Mouse (Mus musculus) thymus, postnatal 4 days (tissue): ENCODE data around the gene Rcor1.

Experiments used
- DNase-seq: peaks from one replicate; pipeline ENCODE4 v3.0.0; 2021

The Rcor1 gene

GRCm38 (mm10) chr12:111071477-111072152 lies 32.5 kb downstream of the Rcor1 start:
- DNase-seq = peak; percentile 86

- no peak for DNase-seq
Observed at GRCm38 (mm10) chr12:111076385-111076965, 37.3 kb downstream of the Rcor1 start.

DNA sequence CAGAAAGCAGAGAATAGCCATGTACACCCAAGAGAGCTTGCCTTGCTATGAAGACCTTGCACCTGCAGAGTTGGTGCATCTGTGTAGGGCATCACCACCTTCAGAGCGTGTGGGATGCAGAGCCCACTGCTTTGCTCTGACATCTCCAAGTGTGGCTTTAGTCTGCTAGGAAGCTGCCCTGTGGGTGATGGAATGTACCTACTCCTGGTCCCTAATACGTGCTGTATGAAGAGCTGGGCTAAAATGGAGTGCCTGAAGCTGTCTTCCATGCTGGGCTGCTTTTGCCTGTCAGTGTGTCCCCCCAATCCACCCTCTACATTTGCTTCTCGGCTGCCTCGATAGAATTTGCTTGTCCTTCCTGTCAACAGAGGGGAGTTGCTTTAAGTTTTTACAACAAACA lies 46.4 kb downstream of the Rcor1 start:
- no peak for DNase-seq

DNA sequence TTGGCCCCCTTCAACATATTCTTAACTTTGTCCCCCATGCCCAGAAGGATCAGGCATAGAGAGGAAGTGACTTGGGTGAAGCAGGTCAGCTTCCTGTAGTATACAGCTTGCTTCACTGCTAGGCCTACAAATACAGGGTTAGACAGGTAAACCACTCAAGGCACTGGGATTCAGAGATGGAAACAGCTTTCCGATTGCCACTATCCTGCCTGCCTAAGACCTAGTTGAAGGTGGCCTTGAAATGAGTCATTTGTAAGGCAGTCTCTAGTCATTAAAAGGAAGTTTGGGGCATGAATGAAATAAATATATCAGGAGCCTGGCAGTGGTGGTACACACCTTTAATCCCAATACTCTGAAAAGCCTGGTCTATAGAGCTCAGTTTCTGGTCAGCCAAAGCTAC lies 47.9 kb downstream of the Rcor1 start:
- no peak for DNase-seq

DNA sequence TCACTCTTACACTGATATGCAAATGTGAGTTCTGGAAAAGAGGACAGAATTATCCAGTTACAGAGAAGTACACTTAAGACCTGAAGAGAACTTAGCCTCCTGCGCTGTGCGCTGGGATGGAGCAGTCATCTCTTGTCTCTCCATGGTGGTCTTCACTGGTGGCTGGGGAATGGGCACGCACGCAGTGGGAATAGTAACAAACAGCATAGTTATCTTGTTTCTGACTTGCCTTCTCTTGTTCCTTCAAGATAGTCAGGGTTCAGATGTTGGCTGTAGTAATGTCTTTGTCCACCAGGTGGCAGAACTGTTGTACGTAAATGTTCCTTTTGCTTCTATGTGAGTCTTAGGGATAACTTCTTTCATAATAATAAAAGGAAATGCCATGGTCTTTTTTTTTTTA lies 49.0 kb downstream of the Rcor1 start:
- peak; percentile 80 for DNase-seq

- DNase-seq = no peak
Observed at GRCm38 (mm10) chr12:111088731-111089141, 49.6 kb downstream of the Rcor1 start.

DNA sequence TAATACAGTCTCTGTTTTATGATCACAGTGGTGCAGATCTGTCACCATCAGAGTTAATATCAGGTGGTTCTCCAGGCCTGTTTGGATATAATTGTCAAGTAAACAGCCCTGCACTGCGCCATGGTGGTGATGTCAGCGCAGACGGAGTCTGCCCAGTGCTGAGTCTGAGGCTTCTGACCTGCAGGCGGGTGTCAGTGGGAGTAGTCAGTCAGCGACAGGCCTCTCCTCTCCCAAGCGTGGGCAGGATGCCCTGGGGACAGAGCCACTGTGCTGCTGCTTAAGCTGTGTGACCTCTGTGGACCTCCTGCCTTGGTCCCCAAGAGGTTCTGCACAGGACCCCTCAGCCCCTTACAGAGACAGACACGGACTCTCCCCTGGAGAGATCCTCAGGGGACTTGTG lies 50.0 kb downstream of the Rcor1 start:
- no peak for DNase-seq

- no peak for DNase-seq
Observed at GRCm38 (mm10) chr12:111090801-111091200, 51.6 kb downstream of the Rcor1 start.

- DNase-seq = no peak
Observed at GRCm38 (mm10) chr12:111091981-111092380, 52.8 kb downstream of the Rcor1 start.

DNA sequence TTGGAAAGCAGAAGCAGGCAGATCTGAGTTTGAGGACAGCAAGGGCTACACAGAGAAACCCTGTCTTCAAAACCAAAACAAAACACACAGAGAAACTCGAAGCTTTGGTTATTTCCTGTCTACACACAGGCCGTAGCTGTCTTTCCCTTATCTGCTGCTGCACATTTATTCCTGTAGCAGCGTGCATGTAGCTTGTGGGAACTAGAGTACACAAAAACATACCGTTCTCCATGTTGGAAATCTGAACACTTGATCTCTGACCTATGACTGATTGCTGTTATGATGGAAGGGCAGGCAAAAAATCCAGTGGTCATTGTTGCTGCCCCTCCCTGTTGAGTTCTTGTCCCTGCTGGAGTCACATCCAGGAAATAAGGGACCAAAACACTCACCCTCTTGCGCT lies 54.9 kb downstream of the Rcor1 start:
- no peak for DNase-seq

- no peak for DNase-seq
Observed at GRCm38 (mm10) chr12:111095086-111095485, 55.9 kb downstream of the Rcor1 start.

- no peak for DNase-seq
Observed at GRCm38 (mm10) chr12:111096249-111096648, 57.1 kb downstream of the Rcor1 start.

DNA sequence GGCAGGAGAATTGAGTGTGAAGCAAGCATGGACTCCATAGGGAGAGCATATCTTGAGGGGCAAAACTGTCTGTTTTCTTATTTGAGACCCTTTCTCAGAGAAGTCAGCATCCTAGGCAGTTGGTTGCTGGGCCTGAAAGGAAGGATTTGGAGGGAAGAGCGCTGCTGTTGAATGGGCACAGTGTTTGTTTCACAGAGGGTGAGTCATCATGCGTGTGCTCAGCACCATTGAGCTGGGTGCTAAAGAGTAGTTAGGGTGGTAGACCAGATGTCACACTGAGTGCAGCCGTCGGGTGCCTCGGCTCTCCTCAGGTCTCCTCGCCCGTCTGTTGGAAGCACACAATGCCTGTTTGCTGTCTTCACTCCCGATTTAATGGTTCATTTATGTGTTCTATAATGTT lies 57.9 kb downstream of the Rcor1 start:
- no peak for DNase-seq

GRCm38 (mm10) chr12:111111176-111111575 lies 72.0 kb downstream of the Rcor1 start:
- no peak for DNase-seq

DNA sequence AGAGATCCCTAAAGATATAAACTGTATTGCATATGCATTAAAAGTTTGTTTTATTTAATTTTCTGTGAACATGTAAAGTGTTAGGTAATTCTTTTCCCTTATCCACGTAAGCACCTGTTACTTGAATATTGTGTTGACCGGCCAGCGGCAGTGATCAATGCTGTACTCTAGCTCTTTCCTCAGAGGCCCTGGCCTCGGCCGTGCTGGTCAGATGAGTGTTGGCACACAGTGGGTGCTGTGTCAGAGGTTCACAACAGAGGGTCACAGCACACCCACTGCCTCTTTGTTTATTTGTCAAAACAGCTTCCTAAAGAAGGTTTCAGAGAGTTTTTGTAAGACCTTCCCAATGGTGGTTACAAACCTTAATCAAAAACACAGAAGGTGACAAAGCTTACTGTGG lies 75.4 kb downstream of the Rcor1 start:
- no peak for DNase-seq

- DNase-seq = no peak
Observed at GRCm38 (mm10) chr12:111119506-111120085, 80.4 kb downstream of the Rcor1 start.

- DNase-seq = no peak
Observed at GRCm38 (mm10) chr12:111120976-111121645, 82.0 kb downstream of the Rcor1 start.

DNA sequence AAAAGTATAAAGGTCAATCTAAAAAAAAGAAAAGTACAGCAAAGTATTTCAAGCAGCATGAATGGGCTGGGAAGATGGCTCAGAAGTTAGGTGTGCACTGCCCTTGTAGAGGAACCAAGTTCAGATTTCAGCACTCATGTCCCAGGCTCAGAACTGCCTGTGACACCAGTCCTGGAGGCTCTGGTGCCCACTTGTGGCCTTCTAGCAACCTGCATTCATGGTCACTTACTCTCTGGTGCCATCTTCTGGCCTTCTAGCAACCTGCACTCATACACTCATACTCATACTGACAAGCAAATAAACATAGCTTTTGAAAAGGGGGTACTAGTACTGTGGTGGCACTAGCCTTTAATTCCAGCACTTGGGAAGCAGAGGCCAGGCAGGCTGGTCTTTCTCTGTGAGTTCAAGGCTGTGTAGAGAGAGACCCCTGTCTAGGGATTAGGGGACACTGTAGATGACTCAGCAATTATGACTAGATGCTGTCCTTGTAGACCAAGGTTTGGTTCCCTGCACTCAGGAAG lies 83.2 kb downstream of the Rcor1 start:
- peak; percentile 53 for DNase-seq

GRCm38 (mm10) chr12:111124601-111125260 lies 85.6 kb downstream of the Rcor1 start:
- DNase-seq = no peak

DNA sequence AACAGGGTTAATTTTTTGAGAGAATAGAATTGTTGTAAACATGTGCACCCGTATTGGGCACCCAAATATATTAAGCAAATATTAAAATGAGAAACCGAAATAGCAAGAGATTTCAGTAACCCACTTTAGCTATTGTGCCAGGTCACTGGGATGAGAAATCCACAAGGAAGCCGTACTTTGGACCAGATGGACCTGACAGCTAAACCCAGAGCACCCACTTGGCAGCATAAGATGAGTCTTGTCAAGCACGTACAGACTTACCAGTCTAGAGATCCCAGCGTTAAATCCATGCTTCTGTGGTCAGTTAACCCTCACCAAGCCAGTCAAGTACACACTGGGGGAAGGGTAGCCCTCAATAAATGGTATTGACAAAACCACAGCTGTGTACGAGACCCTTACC lies 86.5 kb downstream of the Rcor1 start:
- no peak for DNase-seq

GRCm38 (mm10) chr12:111134169-111134568 lies 95.0 kb downstream of the Rcor1 start:
- no peak for DNase-seq

- DNase-seq = no peak
Observed at GRCm38 (mm10) chr12:111134791-111135733, 95.9 kb downstream of the Rcor1 start.
